Mouse (Mus musculus): ENCODE results near the gene Lcp1. TPM values are rescaled to one million over a fixed set of nuclear protein-coding genes. Genes with fewer than 3 reads are reported as not detected.

Gene Lcp1
- polyA plus RNA-seq, 1 experiment = 0.19 TPM

GRCm38 (mm10) chr14:75280406-75280805 lies 149.5 kb downstream of the Lcp1 start:
- no peaks in the 10 kb centered on the region for H3K9me3 ChIP-seq (ENCODE audit: control insufficient read depth, low read length)
- no peak overlapping the region for H3K4me3 ChIP-seq (replicated peaks)
- no peak for TF ChIP-seq TAL1 (IDR thresholded peaks at IDR 0.05; ENCODE audit: low read length)
- TF ChIP-seq GATA1 (IDR thresholded peaks at IDR 0.05; ENCODE audit: low read length) = no peak
- H3K4me1 ChIP-seq (ENCODE audit: control insufficient read depth) = peaks cover 15% of the 10 kb centered on the region
- H3K27me3 ChIP-seq (ENCODE audit: control insufficient read depth) = peaks cover 5% of the 10 kb centered on the region
- H3K36me3 ChIP-seq (ENCODE audit: control insufficient read depth) = no peaks in the 10 kb centered on the region; the same call in 1 of the 2 replicates

Other genes with a start within 250 kb of the Lcp1 start
- gene Lrch1, start 183.2 kb upstream of the Lcp1 start, polyA plus RNA-seq (2012) = 0.31 and 0.51 TPM in 2 replicates
- gene Rubcnl, start 115.1 kb upstream of the Lcp1 start, polyA plus RNA-seq (2012) = 0.01 TPM in 1 of 2 replicates, not detected in the other
- gene Lrrc63, start 220 bp upstream of the Lcp1 start, polyA plus RNA-seq (2012) = not detected in 2 replicates
- gene Cpb2, start 111.2 kb downstream of the Lcp1 start, polyA plus RNA-seq (2012) = not detected in 2 replicates
- gene Zc3h13, start 153.3 kb downstream of the Lcp1 start, polyA plus RNA-seq (2012) = 2.6 and 3.0 TPM in 2 replicates